Mouse (Mus musculus) kidney, adult 8-10 months (tissue): ENCODE data around the gene Gm20605.

Experiments used
- DNase-seq, 2 experiments: peaks; one replicate each; pipeline ENCODE4 v3.0.0; 2022

Gene Gm20605

GRCm38 (mm10) chr5:137628498-137629305, at the start of gene Gm20605, which contains the start of the genes Fbxo24 and Lrch4:
Gene Gm20605 (plus strand): TSS chr5:137629175.
Gene Fbxo24 (minus strand): TSS chr5:137629002.
Gene Lrch4 (plus strand): TSS chr5:137629121.
- DNase-seq = peak; percentile 100

- no peak for DNase-seq
These were observed 48.7 kb upstream of the Gm20605 start for GRCm38 (mm10) chr5:137580246-137580645.

- no peak for DNase-seq
These were observed 46.3 kb upstream of the Gm20605 start for GRCm38 (mm10) chr5:137582702-137583101.

- DNase-seq = no peak
These were observed 45.3 kb upstream of the Gm20605 start for GRCm38 (mm10) chr5:137583670-137584169.

GRCm38 (mm10) chr5:137584976-137585375, 44.0 kb upstream of the Gm20605 start:
- DNase-seq = peak; percentile 59 to 75

- DNase-seq = no peak
These were observed 38.5 kb upstream of the Gm20605 start for GRCm38 (mm10) chr5:137590507-137590906.

- no peak for DNase-seq
These were observed 33.1 kb upstream of the Gm20605 start for GRCm38 (mm10) chr5:137595921-137596320.

GRCm38 (mm10) chr5:137596601-137597261, 32.2 kb upstream of the Gm20605 start:
- DNase-seq = no peak

- DNase-seq = no peak
These were observed 31.4 kb upstream of the Gm20605 start for GRCm38 (mm10) chr5:137597625-137598024.

- DNase-seq = no peak
These were observed 30.7 kb upstream of the Gm20605 start for GRCm38 (mm10) chr5:137598100-137598826.

GRCm38 (mm10) chr5:137599600-137599999, 29.4 kb upstream of the Gm20605 start:
- DNase-seq = no peak

GRCm38 (mm10) chr5:137600281-137600618, 28.7 kb upstream of the Gm20605 start:
- no peak for DNase-seq

GRCm38 (mm10) chr5:137600619-137601364, 28.2 kb upstream of the Gm20605 start, which contains the start of gene Mospd3:
Gene Mospd3 (minus strand): TSS chr5:137601058.
- DNase-seq = peak; percentile 97 to 98

GRCm38 (mm10) chr5:137601365-137601729, 27.6 kb upstream of the Gm20605 start:
- no peak for DNase-seq

- DNase-seq = no peak
These were observed 20.9 kb upstream of the Gm20605 start for GRCm38 (mm10) chr5:137607860-137608653.

- DNase-seq = no peak
These were observed 20.3 kb upstream of the Gm20605 start for GRCm38 (mm10) chr5:137608654-137609190.

GRCm38 (mm10) chr5:137609292-137609691, 19.7 kb upstream of the Gm20605 start:
- DNase-seq = no peak

- no peak for DNase-seq
These were observed 18.9 kb upstream of the Gm20605 start for GRCm38 (mm10) chr5:137610056-137610455.

- peak; percentile 72 to 80 for DNase-seq
These were observed 18.3 kb upstream of the Gm20605 start for GRCm38 (mm10) chr5:137610548-137611244.

- peak; percentile 35 to 44 for DNase-seq
These were observed 17.8 kb upstream of the Gm20605 start for GRCm38 (mm10) chr5:137611245-137611602.

- no peak for DNase-seq
These were observed 15.9 kb upstream of the Gm20605 start for GRCm38 (mm10) chr5:137613076-137613475.
